Mouse (Mus musculus) embryonic fibroblast, embryonic 13.5 days (primary cell): ENCODE measurements around the gene Apoc4.

Source experiments
- CTCF ChIP-seq: IDR thresholded peaks from 2 replicates; pipeline ENCODE4 v1.5.1; 2011; ENCODE audit warnings: mild to moderate bottlenecking, control low read depth, low read length, moderate library complexity, borderline replicate concordance; ENCODE audit not compliant: insufficient read depth
- POLR2A ChIP-seq: IDR thresholded peaks from 2 replicates; pipeline ENCODE4 v1.6.1; 2011; ENCODE audit warnings: low read depth, mild to moderate bottlenecking, control low read depth, low read length, moderate library complexity

DNA sequence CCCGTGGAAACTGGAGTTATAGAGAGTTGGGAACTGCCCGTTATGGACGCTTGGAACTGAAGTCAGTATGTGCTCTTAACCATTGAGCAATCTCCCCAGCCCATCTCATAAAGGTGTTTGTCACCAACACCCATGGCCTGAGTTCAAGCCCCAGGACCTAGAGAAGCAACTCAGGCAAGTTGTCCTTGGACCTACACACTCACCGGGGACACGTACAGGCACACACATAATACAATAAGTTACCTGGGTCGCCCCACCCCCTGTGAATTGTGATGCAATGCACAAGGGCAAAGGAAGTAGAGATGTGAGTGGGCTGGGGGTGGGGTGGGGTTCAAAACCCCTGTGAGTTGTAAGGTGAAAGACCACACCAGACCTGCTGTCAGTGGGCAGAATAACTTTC is 5.2 kb upstream of the Apoc4 start:
- TF ChIP-seq POLR2A (no peak), CTCF (no peak)
